Comparison of ENCODE assay signal across 20 mouse cellular contexts in genomic region chr13:59934556-59934955, GRCm38 (mm10).
DNase-seq lines count a peak whose midpoint lies in the region; ATAC-seq and TF ChIP-seq lines count a peak whose summit lies in the region.
"Had no signal": no experiment of that assay in that cellular context is flagged by ENCODE, and none has a peak within 500 bp of the region (broad histone marks: within the 10 kb centered on the region; RNA-seq: fewer than 3 reads in every experiment).

No protein-coding gene starts in this region.

- WGBS in intestine, embryonic 15.5 days = 58% methylated on average over 1 of the region's 1 CpGs

- intact Hi-C loops in gastrocnemius, adult 2 months (cut with DNase I) = no loop called here
- intact Hi-C loops in gastrocnemius, postnatal 36 days (cut with DNase I) = no loop called here
- intact Hi-C loops in left cerebral cortex, postnatal 25 days (cut with DNase I) = no loop called here

- H3K9me3 ChIP-seq in intestine, embryonic 15.5 days = no peaks in the 10 kb centered on the region
- H3K9me3 ChIP-seq: embryonic facial prominence, embryonic 12.5 days; hindbrain, embryonic 10.5 days; limb, embryonic 13.5 days; liver, embryonic 15.5 days; midbrain, embryonic 10.5 days; neural tube, embryonic 12.5 days; stomach, embryonic 15.5 days had no signal

- no peaks in the 10 kb centered on the region for H3K36me3 ChIP-seq in intestine, embryonic 15.5 days
- H3K36me3 ChIP-seq: embryonic facial prominence, embryonic 12.5 days; hindbrain, embryonic 10.5 days; limb, embryonic 13.5 days; liver, embryonic 15.5 days; midbrain, embryonic 10.5 days; neural tube, embryonic 12.5 days; stomach, embryonic 15.5 days had no signal

- H3K4me3 ChIP-seq in gastrocnemius, adult 2 months = no peak overlapping the region
- H3K4me3 ChIP-seq in intestine, embryonic 15.5 days (replicated peaks) = no peak overlapping the region
- H3K4me3 ChIP-seq: embryonic facial prominence, embryonic 12.5 days; erythroblast, embryonic 14.5 days; hindbrain, embryonic 10.5 days; limb, embryonic 13.5 days; liver, embryonic 15.5 days; midbrain, embryonic 10.5 days; neural tube, embryonic 12.5 days; stomach, embryonic 15.5 days had no signal

- H3K4me2 ChIP-seq in intestine, embryonic 15.5 days (replicated peaks) = no peak overlapping the region
- H3K4me2 ChIP-seq: embryonic facial prominence, embryonic 12.5 days; limb, embryonic 13.5 days; liver, embryonic 15.5 days; neural tube, embryonic 12.5 days; stomach, embryonic 15.5 days had no signal

- peak overlapping the region; percentile 35; the same call in 1 of the 2 replicates for H3K27ac ChIP-seq in gastrocnemius, adult 2 months
- H3K27ac ChIP-seq in intestine, embryonic 15.5 days = no peak overlapping the region
- H3K27ac ChIP-seq: embryonic facial prominence, embryonic 12.5 days; hindbrain, embryonic 10.5 days; limb, embryonic 13.5 days; liver, embryonic 15.5 days; macrophage; midbrain, embryonic 10.5 days; neural tube, embryonic 12.5 days; stomach, embryonic 15.5 days had no signal

- no peak for DNase-seq in gastrocnemius, adult 2 months
- DNase-seq in gastrocnemius, postnatal 36 days = no peak
- peak; percentile 38 to 66 for DNase-seq in left cerebral cortex, postnatal 25 days (ENCODE audit: low spot score in 2 of 2)
- DNase-seq in left cerebral cortex, adult 11 months (ENCODE audit: low spot score) = no peak
- peak; percentile 35 for DNase-seq in 3T3-L1 (ENCODE audit: low read depth, low spot score)
- DNase-seq in brain, adult 2 months (ENCODE audit: low read depth, low spot score) = peak; percentile 78
- DNase-seq: cerebellum, adult 9-11 months; gastrocnemius, postnatal 25 days; kidney, adult 9 months; kidney, postnatal 25 days had no signal

- TF ChIP-seq CTCF in gastrocnemius, adult 2 months (IDR thresholded peaks at IDR 0.05) = no peak

- no peaks in the 10 kb centered on the region for H3K27me3 ChIP-seq in intestine, embryonic 15.5 days (replicated peaks)
- H3K27me3 ChIP-seq: embryonic facial prominence, embryonic 12.5 days; limb, embryonic 13.5 days; neural tube, embryonic 12.5 days; stomach, embryonic 15.5 days had no signal

- no peaks in the 10 kb centered on the region for H3K4me1 ChIP-seq in intestine, embryonic 15.5 days (replicated peaks)
- H3K4me1 ChIP-seq: embryonic facial prominence, embryonic 12.5 days; hindbrain, embryonic 10.5 days; liver, embryonic 15.5 days; midbrain, embryonic 10.5 days; neural tube, embryonic 12.5 days; stomach, embryonic 15.5 days had no signal

- H3K9ac ChIP-seq in intestine, embryonic 15.5 days = no peak overlapping the region
- H3K9ac ChIP-seq: embryonic facial prominence, embryonic 12.5 days; limb, embryonic 13.5 days; liver, embryonic 15.5 days; neural tube, embryonic 12.5 days; stomach, embryonic 15.5 days had no signal

- no peak for ATAC-seq in intestine, embryonic 15.5 days

Comparison
In these comparisons a context has a peak if more than half of its experiments do, and no peak if none do; other contexts are left out.
1. DNase-seq: peak in left cerebral cortex, postnatal 25 days (2 of 2), 3T3-L1 (single experiment) and brain, adult 2 months (single experiment); none in gastrocnemius, adult 2 months (single experiment), gastrocnemius, postnatal 36 days (0 of 2) and left cerebral cortex, adult 11 months (single experiment).